Mouse (Mus musculus) intestine, embryonic 14.5 days (tissue): ENCODE data around the gene Arhgef15. TPM values are rescaled to one million over a fixed set of nuclear protein-coding genes. Genes with fewer than 3 reads are reported as not detected.
"Not testable (repeated sequence)": the region's sequence is repeated elsewhere in the genome, so short reads cannot be mapped to it uniquely, and the experiment has no call there.

Source experiments
- ATAC-seq: fragments of 200-750 bp; cut with Nextera tagmentation; replicated peaks from 2 replicates; pipeline ENCODE4 v1.8.0; 2017; ENCODE audit warnings: low read depth, moderate number of reproducible peaks, moderate TSS enrichment, moderate library complexity; ENCODE audit not compliant: low FRiP score, low TSS enrichment
- DNase-seq: peaks from one replicate; pipeline ENCODE4 v3.0.0-alpha.2; 2018; ENCODE audit warnings: low spot score
- H3K27ac ChIP-seq: fragments of 300-500 bp; sonication (generic); 2 replicates; pipeline ENCODE4 v1.5.1; 2014; ENCODE audit warnings: low read depth, mild to moderate bottlenecking, control low read depth
- H3K27me3 ChIP-seq: fragments of 300-500 bp; sonication (generic); replicated peaks from 2 replicates; pipeline ENCODE4 v1.6.1; 2014; ENCODE audit warnings: low read length, control low read depth; ENCODE audit not compliant: control insufficient read depth, insufficient read depth
- H3K36me3 ChIP-seq: fragments of 300-500 bp; sonication (generic); 2 replicates; pipeline ENCODE4 v1.6.1; 2014; ENCODE audit warnings: low read length, control low read depth; ENCODE audit not compliant: control insufficient read depth, insufficient read depth
- H3K4me1 ChIP-seq: fragments of 300-500 bp; sonication (generic); replicated peaks from 2 replicates; pipeline ENCODE4 v1.6.1; 2014; ENCODE audit warnings: low read length, control low read depth, mixed read lengths; ENCODE audit not compliant: control insufficient read depth, insufficient read depth
- H3K4me2 ChIP-seq: fragments of 300-500 bp; sonication (generic); 2 replicates; pipeline ENCODE4 v1.6.1; 2014; ENCODE audit warnings: low read length
- H3K4me3 ChIP-seq: fragments of 300-500 bp; sonication (generic); 2 replicates; pipeline ENCODE4 v1.5.1; 2014; ENCODE audit warnings: low read depth, low read length, control low read depth, mixed read lengths
- H3K9ac ChIP-seq: fragments of 300-500 bp; sonication (generic); 2 replicates; pipeline ENCODE4 v1.6.1; 2014; ENCODE audit warnings: mild to moderate bottlenecking, low read length
- H3K9me3 ChIP-seq: fragments of 300-500 bp; sonication (generic); 2 replicates; pipeline ENCODE4 v1.6.1; 2016; ENCODE audit warnings: low read length, control low read depth; ENCODE audit not compliant: control insufficient read depth
- WGBS: fragments of 180-500 bp; shearing (Covaris S2); extraction: QIAGEN DNeasy Blood & Tissue Kit; methylation state at CpG from one replicate; pipeline ENCODE4 v1.1.7; 2014; 5-methylcytosine and 5-hydroxymethylcytosine counted together
- polyA plus RNA-seq: library from polyadenylated mRNA; unstranded; fragments of >200 nt; fragmentation: Nextera tagmentation; extraction: Ambion mirVana; gene quantifications from 2 replicates; pipeline ENCODE4 v1.2.1, GENCODE M21; 2014

The Arhgef15 gene
- 9.6 and 9.9 TPM in 2 replicates for polyA plus RNA-seq

GRCm38 (mm10) chr11:68957308-68957707 is at the start of gene Arhgef15:
TSS of gene Arhgef15 (minus strand) at chr11:68957480.
- no peak for ATAC-seq
- 43% methylated on average over 8 of the region's 8 CpGs for WGBS
- H3K4me2 ChIP-seq: 0 out of 2 replicates have a peak within 1 kb of the TSS, but pooled peaks have one; percentile 13

GRCm38 (mm10) chr11:69006575-69006974 is 49.3 kb upstream of the Arhgef15 start:
- DNase-seq, H3K4me3 ChIP-seq, H3K9me3 ChIP-seq, H3K27ac ChIP-seq, ATAC-seq, H3K4me2 ChIP-seq, H3K27me3 ChIP-seq, H3K9ac ChIP-seq: not testable (repeated sequence)
- H3K4me1 ChIP-seq: peaks cover 11% of the 10 kb centered on the region; the same call in 1 of the 2 replicates
- H3K36me3 ChIP-seq: peaks cover 29% of the 10 kb centered on the region

More at GRCm38 (mm10) chr11:68957308-68957707, at the start of gene Arhgef15:
- H3K4me1 ChIP-seq: peaks cover 4% of the 10 kb centered on the region; the same call in 1 of the 2 replicates
- no peaks in the 10 kb centered on the region for H3K9me3 ChIP-seq
- no peaks in the 10 kb centered on the region for H3K36me3 ChIP-seq
- no peak within 1 kb of the TSS for H3K27ac ChIP-seq
- 0 out of 2 replicates have a peak within 1 kb of the TSS, but pooled peaks have one; percentile 13 for H3K9ac ChIP-seq
- H3K4me3 ChIP-seq: peak within 1 kb of the TSS; percentile 8; the same call in 1 of the 2 replicates
- DNase-seq: no peak
- H3K27me3 ChIP-seq: peaks cover 38% of the 10 kb centered on the region

GRCm38 (mm10) chr11:69005193-69005592 is 47.9 kb upstream of the Arhgef15 start:
- Histone ChIP-seq H3K9ac (no peak overlapping the region), H3K27me3 (no peaks in the 10 kb centered on the region), H3K4me3 (no peak overlapping the region), H3K36me3 (peaks cover 43% of the 10 kb centered on the region), H3K4me2 (no peak overlapping the region), H3K4me1 (peaks cover 9% of the 10 kb centered on the region; the same call in 1 of the 2 replicates), H3K27ac (no peak overlapping the region), H3K9me3 (no peaks in the 10 kb centered on the region)
- 82% methylated on average over 7 of the region's 7 CpGs for WGBS
- DNase-seq: no peak
- ATAC-seq: no peak

- Histone ChIP-seq H3K36me3 (peaks cover 59% of the 10 kb centered on the region), H3K9ac (no peak overlapping the region), H3K4me1 (peaks cover 8% of the 10 kb centered on the region; the same call in 1 of the 2 replicates), H3K27ac (no peak overlapping the region), H3K27me3 (no peaks in the 10 kb centered on the region), H3K4me2 (no peak overlapping the region), H3K4me3 (no peak overlapping the region), H3K9me3 (no peaks in the 10 kb centered on the region)
- ATAC-seq: no peak
- no peak for DNase-seq
- WGBS: 61% methylated on average over 4 of the region's 4 CpGs
Observed at GRCm38 (mm10) chr11:69003592-69003991, 46.3 kb upstream of the Arhgef15 start.

GRCm38 (mm10) chr11:69002782-69003181 is 45.5 kb upstream of the Arhgef15 start:
- not testable (repeated sequence) for H3K27ac ChIP-seq, H3K4me2 ChIP-seq, H3K27me3 ChIP-seq, H3K9me3 ChIP-seq, ATAC-seq, DNase-seq, H3K4me1 ChIP-seq, H3K9ac ChIP-seq, H3K4me3 ChIP-seq
- WGBS: 93% methylated on average over 4 of the region's 4 CpGs
- peaks cover 67% of the 10 kb centered on the region for H3K36me3 ChIP-seq

- H3K36me3 ChIP-seq: peaks cover 98% of the 10 kb centered on the region
- no peak for ATAC-seq
- H3K4me3 ChIP-seq: no peak overlapping the region
- H3K27ac ChIP-seq: no peak overlapping the region
- DNase-seq: no peak
- WGBS: 95% methylated on average over 4 of the region's 4 CpGs
- no peak overlapping the region for H3K4me2 ChIP-seq
- H3K4me1 ChIP-seq: no peaks in the 10 kb centered on the region
- H3K27me3 ChIP-seq: no peaks in the 10 kb centered on the region
- H3K9me3 ChIP-seq: no peaks in the 10 kb centered on the region
- no peak overlapping the region for H3K9ac ChIP-seq
Observed at GRCm38 (mm10) chr11:68997080-68997479, 39.8 kb upstream of the Arhgef15 start.

GRCm38 (mm10) chr11:68994377-68994776 is 37.1 kb upstream of the Arhgef15 start:
- ATAC-seq (no peak), DNase-seq (no peak)
- peaks cover 98% of the 10 kb centered on the region for H3K36me3 ChIP-seq
- H3K4me2 ChIP-seq: no peak overlapping the region
- 92% methylated on average over 3 of the region's 3 CpGs for WGBS
- no peaks in the 10 kb centered on the region for H3K4me1 ChIP-seq
- no peaks in the 10 kb centered on the region for H3K27me3 ChIP-seq
- H3K9me3 ChIP-seq: no peaks in the 10 kb centered on the region
- H3K9ac ChIP-seq: no peak overlapping the region
- no peak overlapping the region for H3K27ac ChIP-seq
- no peak overlapping the region for H3K4me3 ChIP-seq

GRCm38 (mm10) chr11:68993122-68993521 is 35.8 kb upstream of the Arhgef15 start:
- WGBS: 89% methylated on average over 7 of the region's 7 CpGs
- no peaks in the 10 kb centered on the region for H3K4me1 ChIP-seq
- H3K36me3 ChIP-seq: peaks cover 98% of the 10 kb centered on the region
- DNase-seq (no peak), ATAC-seq (no peak)
- no peaks in the 10 kb centered on the region for H3K9me3 ChIP-seq
- H3K9ac ChIP-seq: no peak overlapping the region
- H3K27ac ChIP-seq: no peak overlapping the region
- H3K4me2 ChIP-seq: no peak overlapping the region
- no peaks in the 10 kb centered on the region for H3K27me3 ChIP-seq
- H3K4me3 ChIP-seq: no peak overlapping the region

GRCm38 (mm10) chr11:68988341-68988740 is 31.1 kb upstream of the Arhgef15 start:
- H3K27me3 ChIP-seq: no peaks in the 10 kb centered on the region
- WGBS: 93% methylated on average over 17 of the region's 17 CpGs
- H3K36me3 ChIP-seq: peaks cover 79% of the 10 kb centered on the region
- no peaks in the 10 kb centered on the region for H3K9me3 ChIP-seq
- no peak overlapping the region for H3K27ac ChIP-seq
- DNase-seq (no peak), ATAC-seq (no peak)
- no peaks in the 10 kb centered on the region for H3K4me1 ChIP-seq
- H3K4me2 ChIP-seq: no peak overlapping the region
- H3K9ac ChIP-seq: no peak overlapping the region
- no peak overlapping the region for H3K4me3 ChIP-seq
